Mouse (Mus musculus) testis, postnatal 14 days (tissue): Measurements from ENCODE around the gene Trim47.
"Not testable (repeated sequence)": the region's sequence is repeated elsewhere in the genome, so short reads cannot be mapped to it uniquely, and the experiment has no call there.

Source experiments
- DNase-seq: peaks from one replicate; pipeline ENCODE4 v3.0.0; 2021; ENCODE audit warnings: low spot score

Trim47 gene

GRCm38 (mm10) chr11:116138096-116138467, 11.1 kb upstream of the Trim47 start:
- no peak for DNase-seq

DNA sequence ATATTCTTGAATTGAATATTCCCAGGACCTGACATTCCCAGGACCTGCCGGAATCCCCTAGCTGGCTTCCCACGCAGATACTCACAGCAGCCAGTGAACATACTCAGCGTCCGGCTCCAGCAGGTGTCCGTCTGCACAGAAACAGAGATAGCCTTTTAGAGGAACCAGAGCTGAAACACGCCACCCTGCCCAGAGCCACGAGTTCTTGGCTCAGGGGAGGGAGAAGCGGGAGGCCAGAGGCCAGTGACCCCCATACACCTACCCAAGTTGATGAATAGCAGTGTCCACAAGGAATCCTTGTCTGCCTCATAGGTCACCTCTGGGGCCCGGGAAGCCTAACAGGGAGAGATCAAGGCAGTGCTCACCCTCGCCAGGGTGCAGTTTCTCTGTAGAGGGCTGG, 7.2 kb upstream of the Trim47 start:
- DNase-seq: no peak

DNA sequence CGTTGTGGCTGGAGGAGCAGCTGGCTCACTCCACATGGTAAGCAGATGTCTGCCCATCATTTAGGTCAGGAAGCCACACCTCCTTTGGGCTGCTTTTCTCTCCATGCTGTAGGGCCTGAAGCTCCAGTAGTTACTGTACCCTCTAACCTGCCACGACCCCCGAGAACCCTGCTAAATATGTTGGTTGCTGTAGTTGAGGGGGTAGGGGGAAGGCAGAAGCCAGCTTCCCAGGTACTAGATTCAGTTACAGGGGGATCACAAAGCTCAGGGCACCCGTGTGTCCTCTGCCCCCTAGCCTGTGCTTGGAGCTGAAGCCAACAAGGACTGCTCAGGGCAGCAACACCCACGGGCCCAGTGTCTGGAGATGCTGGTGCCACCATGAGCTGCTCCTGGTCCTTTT, 6.5 kb upstream of the Trim47 start:
- DNase-seq: no peak

GRCm38 (mm10) chr11:116132366-116133333, 5.6 kb upstream of the Trim47 start:
- no peak for DNase-seq

GRCm38 (mm10) chr11:116131349-116132170, 4.5 kb upstream of the Trim47 start:
- DNase-seq: no peak

DNA sequence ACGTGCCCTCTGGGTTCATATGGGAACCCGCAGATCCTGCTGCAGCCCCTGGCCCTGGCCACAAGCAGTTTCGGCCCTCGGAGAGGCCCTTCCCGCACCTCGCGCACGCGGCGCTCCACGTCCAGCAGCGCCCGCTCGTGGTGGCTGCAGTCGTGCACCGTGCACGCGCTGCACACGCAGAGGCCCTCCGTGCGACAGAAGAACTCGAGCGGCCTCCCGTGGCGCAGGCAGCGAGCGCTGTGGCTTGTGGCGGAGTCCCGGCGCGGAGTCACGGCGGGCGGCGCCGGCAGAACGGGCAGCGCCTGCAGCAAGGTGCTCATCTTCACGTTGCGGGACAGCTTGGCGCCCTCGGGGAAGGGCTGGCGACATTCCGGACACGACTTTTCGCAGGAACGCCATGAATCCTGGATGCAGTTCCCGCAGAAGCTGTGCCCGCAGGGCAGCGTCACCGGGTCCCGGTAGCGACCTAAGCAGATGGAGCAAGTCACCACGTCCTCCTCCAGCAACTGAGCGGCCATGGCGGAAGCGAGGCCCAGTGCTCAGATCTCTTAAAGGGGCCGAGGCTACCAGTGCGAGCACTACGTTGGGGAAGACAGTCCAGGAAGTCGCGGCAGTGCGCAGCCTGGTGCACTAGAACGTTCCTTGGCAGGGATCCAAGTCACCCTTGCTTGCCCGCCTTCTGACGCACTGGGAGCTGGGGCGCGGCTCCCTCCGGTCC, 3.6 kb upstream of the Trim47 start, which contains the start of gene Trim65:
Trim65 (minus strand) TSS at position 641 of the 718 bp plus-strand sequence.
- peak; percentile 80 for DNase-seq

GRCm38 (mm10) chr11:116129993-116130487, 3.0 kb upstream of the Trim47 start:
- no peak for DNase-seq

GRCm38 (mm10) chr11:116129091-116129790, 2.2 kb upstream of the Trim47 start:
- no peak for DNase-seq

GRCm38 (mm10) chr11:116127986-116128385, 976 bp upstream of the Trim47 start:
- no peak for DNase-seq

DNA sequence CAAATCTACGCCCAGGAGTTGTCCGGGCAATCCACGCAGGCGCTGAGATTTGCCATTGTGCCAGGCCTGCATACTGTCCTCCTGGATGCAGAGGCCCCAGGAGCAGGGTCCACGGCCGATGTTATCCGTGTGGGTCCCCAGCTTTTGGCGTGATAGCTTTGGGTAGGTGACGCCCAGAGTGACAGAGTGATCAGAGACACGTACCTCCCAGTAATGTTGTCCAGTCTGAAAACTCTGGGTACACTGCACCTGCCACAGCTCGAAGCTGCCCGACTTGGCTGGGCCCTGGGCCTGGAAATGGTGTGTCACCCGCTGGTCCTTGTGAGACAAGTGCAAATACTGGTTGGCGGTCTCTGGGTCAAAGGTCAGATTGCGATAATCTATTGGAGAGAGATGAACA, 749 bp downstream of the Trim47 start:
- no peak for DNase-seq

- not testable (repeated sequence) for DNase-seq
Measured at GRCm38 (mm10) chr11:116121731-116122245, 5.2 kb downstream of the Trim47 start.

DNA sequence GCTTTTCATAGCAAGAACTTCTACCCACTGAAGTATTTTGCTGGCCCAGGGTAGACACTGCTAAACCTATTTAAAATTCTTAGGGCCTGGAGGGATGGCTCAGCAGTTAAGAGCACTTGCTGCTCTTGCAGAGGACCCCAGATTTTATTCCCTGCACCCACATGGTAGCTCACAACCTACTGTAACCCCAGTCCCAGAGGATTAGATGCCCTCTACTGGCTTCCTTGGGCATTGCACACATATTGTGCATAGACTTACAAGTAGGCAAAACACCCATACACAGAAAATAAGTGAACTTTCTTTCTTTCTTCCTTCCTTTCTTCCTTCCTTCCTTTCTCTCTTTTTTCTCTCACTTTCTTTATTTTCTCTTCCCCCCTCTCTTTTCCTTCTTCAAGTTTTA, 9.2 kb downstream of the Trim47 start:
- no peak for DNase-seq

DNA sequence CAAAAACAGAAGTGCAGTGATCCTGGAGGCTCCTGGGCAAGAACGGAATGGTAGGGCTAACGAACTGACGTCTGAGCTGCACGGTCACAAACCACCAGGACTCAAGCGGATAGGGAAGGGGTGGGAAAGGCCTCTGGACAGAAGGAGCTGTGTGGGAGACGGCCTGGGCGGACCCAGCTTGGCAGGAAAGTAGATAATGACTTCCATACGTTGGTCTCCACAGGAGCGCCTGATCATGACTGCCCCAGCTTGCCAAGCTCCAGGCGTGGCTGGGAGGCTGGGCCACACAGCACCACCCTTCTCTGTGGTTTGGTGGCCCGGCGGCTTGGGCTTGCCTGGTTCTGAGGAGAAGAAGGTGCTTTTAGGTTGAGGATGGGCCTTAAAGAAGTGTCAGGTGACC, 9.8 kb downstream of the Trim47 start:
- DNase-seq: no peak

- DNase-seq: no peak
Measured at GRCm38 (mm10) chr11:116111611-116112203, 15.3 kb downstream of the Trim47 start.

DNA sequence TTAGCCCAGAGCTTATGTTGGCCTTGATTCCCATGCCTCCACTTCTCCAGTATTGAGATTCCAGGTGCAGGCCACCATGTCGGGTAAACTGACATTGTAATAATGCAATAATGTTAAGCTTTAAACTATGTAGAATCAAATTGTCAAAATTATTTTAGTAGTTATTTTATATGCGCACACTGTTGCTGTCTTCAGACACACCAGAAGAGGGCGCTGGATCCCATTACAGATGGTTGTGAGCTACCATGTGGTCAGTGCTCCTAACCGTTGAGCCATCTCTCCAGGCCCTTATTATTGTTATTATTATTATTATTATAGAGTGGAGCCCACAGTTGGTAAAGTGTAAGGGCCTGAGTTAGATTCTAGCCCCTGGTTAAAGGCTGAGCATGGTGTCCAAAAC, 15.9 kb downstream of the Trim47 start:
- DNase-seq: no peak

DNA sequence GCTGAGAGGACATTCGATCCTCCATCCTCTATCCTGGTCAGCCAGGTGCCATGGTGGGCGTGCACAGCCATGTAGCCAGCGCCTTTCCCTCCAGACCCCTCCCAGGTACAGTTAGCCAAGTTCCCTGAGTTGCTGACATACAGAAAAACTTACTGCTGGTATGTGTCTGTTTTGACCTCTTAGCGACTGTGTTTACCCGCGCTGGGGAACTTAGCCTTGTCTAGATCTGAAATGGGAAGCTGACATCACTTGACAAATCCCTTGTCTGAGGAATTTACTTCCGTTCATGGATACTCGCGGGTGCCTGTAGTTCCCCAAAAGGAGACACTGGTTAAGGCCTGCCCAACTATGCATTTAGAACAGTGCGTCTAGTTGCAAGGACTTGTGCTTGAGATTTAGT, 16.5 kb downstream of the Trim47 start:
- no peak for DNase-seq

DNA sequence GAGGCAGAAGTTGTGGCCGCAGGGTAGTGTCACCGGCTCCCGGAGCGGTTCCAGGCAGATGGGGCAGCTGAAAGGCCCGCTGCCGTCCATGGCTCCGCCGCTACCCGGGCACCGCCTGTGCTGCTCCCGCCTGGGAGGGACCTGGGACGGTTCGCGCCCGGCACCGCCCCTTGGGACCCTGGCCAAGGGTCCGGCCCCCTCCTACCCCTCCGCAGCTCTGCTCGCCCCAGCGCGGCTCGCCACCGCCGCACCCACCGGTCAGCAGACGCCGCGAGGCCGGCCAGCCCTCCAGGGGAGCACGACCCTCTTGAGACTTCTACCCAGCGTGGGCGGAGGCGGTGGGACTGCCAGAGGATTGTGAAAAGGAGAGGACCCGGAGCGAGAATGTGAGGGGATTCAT, 16.9 kb downstream of the Trim47 start:
- DNase-seq: peak; percentile 81

DNA sequence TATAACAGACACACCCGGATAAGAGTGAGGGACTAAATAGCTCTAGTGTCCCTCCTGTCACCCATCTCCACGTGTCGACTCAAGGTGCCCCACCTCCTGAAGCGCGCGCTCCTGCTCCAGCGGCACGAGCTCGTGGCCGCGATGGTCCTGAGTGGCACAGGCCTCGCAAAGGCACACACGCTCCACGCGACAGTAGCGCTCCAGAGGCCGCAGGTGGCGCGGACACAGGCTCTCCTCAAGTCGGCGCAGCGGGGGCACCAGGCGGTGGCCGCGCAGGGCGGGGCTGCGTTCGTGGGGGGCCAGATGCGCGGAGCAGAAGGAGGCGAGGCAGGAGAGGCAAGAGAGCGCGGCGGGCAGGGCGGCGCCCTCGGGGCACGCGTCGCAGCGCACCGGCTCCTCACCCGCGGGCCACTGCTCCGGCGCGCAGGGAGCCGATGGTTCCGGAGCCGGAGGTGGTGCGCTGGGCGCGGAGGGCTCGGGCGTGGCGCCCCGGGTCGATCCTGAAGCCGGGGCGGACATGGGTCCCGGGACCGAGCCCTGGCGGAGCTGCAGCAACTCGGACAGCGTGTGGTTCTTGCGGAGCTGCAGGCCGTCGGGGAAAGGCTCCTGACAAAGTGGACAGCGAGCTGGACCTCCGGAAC, 17.4 kb downstream of the Trim47 start:
- no peak for DNase-seq

DNA sequence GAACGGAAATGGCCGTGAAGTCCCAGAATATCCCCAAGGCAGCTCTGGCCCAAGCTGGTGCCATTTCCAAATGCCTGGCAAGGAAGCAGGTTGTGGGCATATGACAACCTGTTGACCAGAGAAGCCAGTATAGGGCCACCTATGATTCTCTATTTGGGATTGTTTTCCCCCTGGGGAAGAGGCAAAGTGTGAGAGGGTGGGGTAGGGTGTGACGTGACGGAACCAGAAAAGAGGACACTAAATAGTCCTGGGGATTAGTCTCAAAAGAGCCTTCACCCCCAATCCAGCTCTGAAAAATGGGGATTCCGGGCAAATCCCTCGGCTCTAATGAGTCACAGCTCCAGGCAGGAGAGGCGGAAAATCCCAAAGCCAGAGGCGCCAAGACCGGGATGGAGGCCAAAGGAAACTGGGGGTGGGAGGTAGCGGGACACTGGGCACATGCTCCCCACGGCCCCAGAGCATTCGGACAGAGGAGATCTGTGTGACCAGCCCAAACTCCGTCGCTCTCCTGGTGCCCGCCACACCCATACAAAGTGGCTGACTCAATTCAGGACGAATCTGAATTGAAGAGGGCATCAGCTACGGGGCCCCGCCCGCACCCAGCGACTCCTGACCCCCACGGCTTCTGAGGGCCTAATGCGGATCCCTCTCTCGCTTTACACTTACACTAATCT, 18.4 kb downstream of the Trim47 start:
- no peak for DNase-seq
